Mouse (Mus musculus) forebrain, embryonic 11.5 days (tissue): ENCODE results near the gene Gnpat. TPM values are rescaled to one million over a fixed set of nuclear protein-coding genes. Genes with fewer than 3 reads are reported as not detected.

Experiments used
- ATAC-seq: fragments of 200-750 bp; cut with Nextera tagmentation; replicated peaks from 2 replicates; pipeline ENCODE4 v1.8.0; 2017; ENCODE audit warnings: moderate TSS enrichment; ENCODE audit not compliant: low FRiP score
- DNase-seq: peaks from one replicate; pipeline ENCODE4 v3.0.0-alpha.2; 2017; ENCODE audit warnings: low spot score
- H3K27ac ChIP-seq: fragments of 300-500 bp; sonication (generic); 2 replicates; pipeline ENCODE4 v1.5.1; 2014; ENCODE audit warnings: low read depth, low read length
- H3K27me3 ChIP-seq: fragments of 300-500 bp; sonication (generic); 2 replicates; pipeline ENCODE4 v1.6.1; 2014; ENCODE audit warnings: mild to moderate bottlenecking, low read length, mixed read lengths; ENCODE audit not compliant: control insufficient read depth, insufficient read depth
- H3K36me3 ChIP-seq: fragments of 300-500 bp; sonication (generic); 2 replicates; pipeline ENCODE4 v1.6.1; 2014; ENCODE audit warnings: mild to moderate bottlenecking, low read length, moderate library complexity, mixed read lengths; ENCODE audit not compliant: control insufficient read depth, insufficient read depth
- H3K4me1 ChIP-seq: fragments of 300-500 bp; sonication (generic); replicated peaks from 2 replicates; pipeline ENCODE4 v1.6.1; 2014; ENCODE audit warnings: low read length, mixed read lengths; ENCODE audit not compliant: control insufficient read depth, insufficient read depth
- H3K4me2 ChIP-seq: fragments of 300-500 bp; sonication (generic); 2 replicates; pipeline ENCODE4 v1.6.1; 2014; ENCODE audit warnings: low read depth, mild to moderate bottlenecking, low read length, moderate library complexity, mixed read lengths; ENCODE audit not compliant: severe bottlenecking
- H3K4me3 ChIP-seq: fragments of 300-500 bp; sonication (generic); 2 replicates; pipeline ENCODE4 v1.5.1; 2014; ENCODE audit warnings: low read depth, low read length
- H3K9ac ChIP-seq: fragments of 300-500 bp; sonication (generic); 2 replicates; pipeline ENCODE4 v1.6.1; 2014; ENCODE audit warnings: low read length
- H3K9me3 ChIP-seq: fragments of 300-500 bp; sonication (generic); 2 replicates; pipeline ENCODE4 v1.6.1; 2016; ENCODE audit warnings: low read length, mixed read lengths; ENCODE audit not compliant: control insufficient read depth
- WGBS: fragments of 180-500 bp; shearing (Covaris S2); extraction: QIAGEN DNeasy Blood & Tissue Kit; methylation state at CpG from one replicate; pipeline ENCODE4 v1.1.7; 2014; 5-methylcytosine and 5-hydroxymethylcytosine counted together
- polyA plus RNA-seq: library from polyadenylated mRNA; unstranded; fragments of >200 nt; fragmentation: Nextera tagmentation; extraction: Ambion mirVana; gene quantifications from 2 replicates; pipeline ENCODE4 v1.2.1, GENCODE M21; 2014

Gnpat gene
- polyA plus RNA-seq, 1 experiment from 2014 or later: 153 TPM

- WGBS: 31% methylated on average over 7 of the region's 7 CpGs
- ATAC-seq (no peak), DNase-seq (no peak)
- H3K27me3 ChIP-seq: no peaks in the 10 kb centered on the region; the same call in 1 of the 2 replicates
- no peak overlapping the region for H3K9ac ChIP-seq
- no peaks in the 10 kb centered on the region for H3K4me1 ChIP-seq
- H3K9me3 ChIP-seq: no peaks in the 10 kb centered on the region
- H3K27ac ChIP-seq: no peak overlapping the region
- H3K36me3 ChIP-seq: no peaks in the 10 kb centered on the region
- no peak overlapping the region for H3K4me2 ChIP-seq
- H3K4me3 ChIP-seq: no peak overlapping the region
Measured at GRCm38 (mm10) chr8:124826658-124827057, 36.2 kb upstream of the Gnpat start.

GRCm38 (mm10) chr8:124827387-124827786 is 35.4 kb upstream of the Gnpat start:
- WGBS: 6% methylated on average over 5 of the region's 5 CpGs
- no peaks in the 10 kb centered on the region; the same call in 1 of the 2 replicates for H3K27me3 ChIP-seq
- H3K9me3 ChIP-seq: no peaks in the 10 kb centered on the region
- no peak overlapping the region for H3K4me2 ChIP-seq
- no peaks in the 10 kb centered on the region for H3K4me1 ChIP-seq
- no peak overlapping the region for H3K27ac ChIP-seq
- DNase-seq: peak; percentile 75
- ATAC-seq: no peak
- H3K9ac ChIP-seq: no peak overlapping the region
- H3K4me3 ChIP-seq: no peak overlapping the region
- H3K36me3 ChIP-seq: no peaks in the 10 kb centered on the region

GRCm38 (mm10) chr8:124828561-124829240 is 34.1 kb upstream of the Gnpat start:
- Histone ChIP-seq H3K4me2 (no peak overlapping the region), H3K36me3 (no peaks in the 10 kb centered on the region), H3K27me3 (no peaks in the 10 kb centered on the region; the same call in 1 of the 2 replicates), H3K4me3 (no peak overlapping the region), H3K9ac (no peak overlapping the region), H3K4me1 (no peaks in the 10 kb centered on the region), H3K27ac (no peak overlapping the region), H3K9me3 (no peaks in the 10 kb centered on the region)
- no peak for ATAC-seq
- no peak for DNase-seq
- 82% methylated on average over 24 of the region's 24 CpGs for WGBS

- no peak overlapping the region for H3K9ac ChIP-seq
- H3K4me1 ChIP-seq: no peaks in the 10 kb centered on the region
- DNase-seq: no peak
- no peak for ATAC-seq
- H3K36me3 ChIP-seq: no peaks in the 10 kb centered on the region
- no peak overlapping the region for H3K4me3 ChIP-seq
- H3K27ac ChIP-seq: no peak overlapping the region
- H3K4me2 ChIP-seq: no peak overlapping the region
- 83% methylated on average over 13 of the region's 13 CpGs for WGBS
- H3K9me3 ChIP-seq: no peaks in the 10 kb centered on the region
- H3K27me3 ChIP-seq: no peaks in the 10 kb centered on the region; the same call in 1 of the 2 replicates
Measured at GRCm38 (mm10) chr8:124830050-124830449, 32.8 kb upstream of the Gnpat start.

- H3K9ac ChIP-seq: no peak overlapping the region
- H3K36me3 ChIP-seq: no peaks in the 10 kb centered on the region
- no peaks in the 10 kb centered on the region; the same call in 1 of the 2 replicates for H3K27me3 ChIP-seq
- H3K9me3 ChIP-seq: no peaks in the 10 kb centered on the region
- no peak for ATAC-seq
- no peak for DNase-seq
- H3K4me2 ChIP-seq: no peak overlapping the region
- WGBS: 76% methylated on average over 6 of the region's 6 CpGs
- H3K27ac ChIP-seq: no peak overlapping the region
- H3K4me1 ChIP-seq: no peaks in the 10 kb centered on the region
- H3K4me3 ChIP-seq: no peak overlapping the region
Measured at GRCm38 (mm10) chr8:124831531-124831930, 31.3 kb upstream of the Gnpat start.

- H3K9me3 ChIP-seq: no peaks in the 10 kb centered on the region
- H3K36me3 ChIP-seq: no peaks in the 10 kb centered on the region
- no peak overlapping the region for H3K27ac ChIP-seq
- H3K4me1 ChIP-seq: no peaks in the 10 kb centered on the region
- ATAC-seq (no peak), DNase-seq (no peak)
- H3K4me3 ChIP-seq: no peak overlapping the region
- H3K4me2 ChIP-seq: no peak overlapping the region
- H3K9ac ChIP-seq: no peak overlapping the region
- H3K27me3 ChIP-seq: no peaks in the 10 kb centered on the region
- WGBS: 85% methylated on average over 6 of the region's 6 CpGs
Measured at GRCm38 (mm10) chr8:124831941-124832340, 30.9 kb upstream of the Gnpat start.

GRCm38 (mm10) chr8:124833430-124834205 is 29.2 kb upstream of the Gnpat start:
- DNase-seq (no peak), ATAC-seq (no peak)
- Histone ChIP-seq H3K27me3 (no peaks in the 10 kb centered on the region), H3K9me3 (no peaks in the 10 kb centered on the region), H3K27ac (no peak overlapping the region), H3K36me3 (no peaks in the 10 kb centered on the region), H3K4me3 (no peak overlapping the region), H3K9ac (no peak overlapping the region), H3K4me1 (no peaks in the 10 kb centered on the region), H3K4me2 (no peak overlapping the region)
- 49% methylated on average over 15 of the region's 15 CpGs for WGBS

- Histone ChIP-seq H3K9ac (no peak overlapping the region), H3K27me3 (no peaks in the 10 kb centered on the region), H3K4me3 (no peak overlapping the region), H3K36me3 (peaks cover 7% of the 10 kb centered on the region; the same call in 1 of the 2 replicates), H3K27ac (no peak overlapping the region), H3K4me1 (no peaks in the 10 kb centered on the region), H3K4me2 (no peak overlapping the region), H3K9me3 (no peaks in the 10 kb centered on the region)
- DNase-seq: no peak
- no peak for ATAC-seq
Measured at GRCm38 (mm10) chr8:124835848-124836247, 27.0 kb upstream of the Gnpat start.
